Mouse (Mus musculus) erythroblast, embryonic 14.5 days (primary cell): ENCODE results near the gene Fbxo40. TPM values are rescaled to one million over a fixed set of nuclear protein-coding genes. Genes with fewer than 3 reads are reported as not detected.

ENCODE experiments used
- H3K27me3 ChIP-seq: 2 replicates; pipeline ENCODE4 v1.6.1; 2012; ENCODE audit warnings: inconsistent platforms; ENCODE audit not compliant: control insufficient read depth
- H3K36me3 ChIP-seq: 2 replicates; pipeline ENCODE4 v1.6.1; 2012; ENCODE audit warnings: mild to moderate bottlenecking, inconsistent platforms; ENCODE audit not compliant: control insufficient read depth
- H3K4me1 ChIP-seq: 2 replicates; pipeline ENCODE4 v1.6.1; 2012; ENCODE audit warnings: inconsistent platforms; ENCODE audit not compliant: control insufficient read depth
- H3K4me3 ChIP-seq: replicated peaks from 2 replicates; pipeline ENCODE3; 2012; ENCODE audit warnings: moderate library complexity, mild to moderate bottlenecking, inconsistent platforms
- H3K9me3 ChIP-seq: 2 replicates; pipeline ENCODE4 v1.6.1; 2012; ENCODE audit warnings: low read length, inconsistent platforms, mixed read lengths; ENCODE audit not compliant: control insufficient read depth
- GATA1 ChIP-seq: IDR thresholded peaks from 2 replicates; pipeline ENCODE4 v1.6.1; 2012; ENCODE audit warnings: low read length, inconsistent platforms, mixed read lengths
- TAL1 ChIP-seq: IDR thresholded peaks from 3 replicates; pipeline ENCODE4 v1.6.1; 2012; ENCODE audit warnings: low read length, inconsistent platforms, mixed read lengths
- polyA plus RNA-seq: library from polyadenylated mRNA; stranded (reverse); fragments of >175 nt; gene quantifications from 2 replicates; pipeline ENCODE4 v1.2.3, GENCODE M21; 2012

Gene Fbxo40
- polyA plus RNA-seq, 1 experiment = not detected

DNA sequence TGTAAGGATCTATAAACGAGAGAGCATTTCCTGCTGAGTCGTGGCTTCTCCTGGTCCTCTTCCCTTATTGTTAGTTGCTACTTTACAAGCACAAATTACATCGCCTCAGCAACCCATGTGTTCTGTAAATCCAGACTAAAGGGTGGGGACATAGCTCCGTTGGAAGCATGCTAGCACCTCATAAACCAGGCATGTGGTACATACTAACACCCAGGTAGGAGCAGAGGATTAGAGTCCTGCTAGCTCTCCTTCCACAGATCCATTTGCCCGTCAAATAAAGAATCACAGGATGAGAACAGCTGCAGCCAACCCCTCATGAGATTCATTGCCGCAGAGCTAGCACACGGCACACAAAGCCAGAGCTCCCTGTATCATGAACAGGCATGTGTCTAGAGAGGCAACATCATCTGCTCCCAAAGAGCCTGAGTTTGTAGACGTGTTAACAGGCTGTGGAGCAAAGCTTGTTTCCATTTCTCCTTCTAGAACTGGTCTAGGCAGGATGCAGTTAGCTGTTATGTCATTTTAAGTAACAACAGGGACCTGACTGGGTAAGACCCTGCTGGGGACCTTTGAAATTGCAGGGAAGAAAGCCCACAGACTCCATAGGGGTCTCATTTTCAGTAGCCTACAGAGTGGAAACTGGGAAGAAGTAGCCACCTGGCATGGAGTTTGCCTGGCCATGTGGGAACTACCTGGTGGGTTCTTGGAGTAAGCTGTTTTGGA, 40.5 kb downstream of the Fbxo40 start:
- no peaks in the 10 kb centered on the region for H3K4me1 ChIP-seq
- H3K36me3 ChIP-seq = no peaks in the 10 kb centered on the region
- no peaks in the 10 kb centered on the region for H3K9me3 ChIP-seq
- H3K4me3 ChIP-seq = no peak overlapping the region
- TF ChIP-seq GATA1 (no peak), TAL1 (no peak)
- H3K27me3 ChIP-seq = no peaks in the 10 kb centered on the region

- Histone ChIP-seq H3K4me1 (no peaks in the 10 kb centered on the region), H3K9me3 (no peaks in the 10 kb centered on the region), H3K36me3 (no peaks in the 10 kb centered on the region), H3K27me3 (no peaks in the 10 kb centered on the region), H3K4me3 (no peak overlapping the region)
- TF ChIP-seq GATA1 = no peak
These were observed 42.5 kb downstream of the Fbxo40 start for GRCm38 (mm10) chr16:36947646-36948197.

DNA sequence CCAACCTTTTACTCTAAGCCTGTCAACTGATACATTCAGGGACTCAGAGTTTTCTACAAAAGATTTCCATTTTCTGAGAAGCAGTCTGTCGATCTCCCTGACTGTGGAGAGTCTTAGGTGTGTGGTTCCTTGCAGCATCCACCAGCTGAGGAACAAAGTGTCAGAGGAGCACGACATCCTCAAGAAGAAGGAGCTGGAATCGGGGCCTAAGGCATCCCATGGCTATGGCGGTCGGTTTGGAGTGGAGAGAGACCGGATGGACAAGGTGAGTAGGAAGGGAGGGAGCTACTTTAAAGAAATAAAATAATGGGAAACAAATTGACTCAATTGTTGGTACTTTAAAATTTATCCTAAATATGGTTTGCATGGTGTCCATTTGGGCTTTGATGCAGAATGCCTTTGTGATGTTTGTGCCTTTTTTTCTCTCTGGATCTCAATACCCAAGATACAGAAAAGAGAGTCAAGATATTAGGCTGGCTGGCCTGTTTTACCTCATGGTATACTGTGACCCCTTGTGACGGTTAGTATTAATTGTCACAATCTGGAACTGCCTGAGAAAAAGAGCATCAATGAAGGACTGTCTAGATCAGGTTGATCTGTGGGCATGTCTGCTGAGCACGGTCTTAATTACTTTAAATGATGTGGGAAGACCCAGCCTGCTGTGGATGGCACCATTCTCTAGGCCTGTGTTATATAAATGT, 43.7 kb downstream of the Fbxo40 start:
- Histone ChIP-seq H3K4me3 (no peak overlapping the region), H3K9me3 (no peaks in the 10 kb centered on the region), H3K36me3 (no peaks in the 10 kb centered on the region), H3K4me1 (no peaks in the 10 kb centered on the region), H3K27me3 (no peaks in the 10 kb centered on the region)
- TF ChIP-seq GATA1 (no peak), TAL1 (no peak)

GRCm38 (mm10) chr16:36944895-36945424, 45.3 kb downstream of the Fbxo40 start:
- no peak overlapping the region for H3K4me3 ChIP-seq
- TF ChIP-seq GATA1 (no peak), TAL1 (no peak)
- no peaks in the 10 kb centered on the region for H3K4me1 ChIP-seq
- H3K9me3 ChIP-seq = no peaks in the 10 kb centered on the region
- H3K36me3 ChIP-seq = no peaks in the 10 kb centered on the region
- no peaks in the 10 kb centered on the region for H3K27me3 ChIP-seq

DNA sequence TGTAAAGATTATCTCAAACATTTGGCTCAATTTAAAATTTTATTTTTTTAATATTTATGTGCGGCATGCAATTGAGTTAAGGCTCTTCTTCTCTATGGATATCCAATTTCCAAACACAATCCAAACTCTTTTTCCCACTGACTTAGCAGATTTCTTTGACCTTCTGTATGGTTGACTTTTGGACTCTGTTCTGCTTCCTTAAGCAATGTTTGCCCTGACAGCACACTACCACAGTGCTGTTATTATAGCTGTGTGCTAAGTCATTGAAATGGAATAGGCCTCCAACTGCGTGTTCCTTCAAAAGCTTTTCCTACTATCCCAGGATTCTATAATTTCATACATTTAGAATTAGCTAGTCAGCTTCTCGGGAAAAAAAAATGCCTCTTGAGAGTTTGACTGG, 46.7 kb downstream of the Fbxo40 start:
- Histone ChIP-seq H3K4me3 (no peak overlapping the region), H3K36me3 (no peaks in the 10 kb centered on the region), H3K27me3 (no peaks in the 10 kb centered on the region), H3K4me1 (no peaks in the 10 kb centered on the region), H3K9me3 (no peaks in the 10 kb centered on the region)
- TF ChIP-seq GATA1 = no peak

GRCm38 (mm10) chr16:36941895-36942294, 48.4 kb downstream of the Fbxo40 start:
- TF ChIP-seq TAL1 (no peak), GATA1 (no peak)
- Histone ChIP-seq H3K4me3 (no peak overlapping the region), H3K9me3 (no peaks in the 10 kb centered on the region), H3K4me1 (no peaks in the 10 kb centered on the region), H3K27me3 (no peaks in the 10 kb centered on the region), H3K36me3 (no peaks in the 10 kb centered on the region)

DNA sequence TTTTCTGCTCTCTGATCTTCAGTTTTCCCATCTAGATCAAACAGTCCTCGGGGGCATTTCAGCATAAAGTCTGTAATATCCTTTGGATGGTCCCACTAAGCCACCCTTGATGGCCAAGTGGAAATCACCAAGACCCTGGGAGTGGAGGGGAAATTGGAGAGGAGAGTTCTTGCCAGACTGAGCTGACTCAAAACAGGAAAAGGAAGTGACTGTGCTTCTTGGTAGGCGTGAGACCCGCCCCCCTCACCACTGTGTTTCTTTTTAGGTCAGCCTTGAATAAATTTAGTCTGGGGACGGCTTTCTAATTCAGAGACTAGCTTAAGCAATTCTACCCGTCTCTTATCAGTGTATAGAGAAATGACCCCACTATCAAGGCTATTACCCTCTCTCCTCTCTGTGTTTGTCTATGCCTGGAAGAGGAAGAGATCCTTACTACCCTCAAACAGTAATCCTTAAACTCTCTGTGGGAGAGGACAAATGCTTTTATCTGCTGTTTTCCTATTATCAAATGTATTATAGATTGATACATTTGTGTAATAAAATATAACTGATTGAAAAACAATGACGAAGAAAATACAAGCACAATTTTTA, 49.0 kb downstream of the Fbxo40 start:
- Histone ChIP-seq H3K4me1 (no peaks in the 10 kb centered on the region; the same call in 1 of the 2 replicates), H3K36me3 (no peaks in the 10 kb centered on the region), H3K4me3 (no peak overlapping the region), H3K27me3 (no peaks in the 10 kb centered on the region), H3K9me3 (no peaks in the 10 kb centered on the region)
- TF ChIP-seq GATA1 = no peak
- no peak for TF ChIP-seq TAL1

DNA sequence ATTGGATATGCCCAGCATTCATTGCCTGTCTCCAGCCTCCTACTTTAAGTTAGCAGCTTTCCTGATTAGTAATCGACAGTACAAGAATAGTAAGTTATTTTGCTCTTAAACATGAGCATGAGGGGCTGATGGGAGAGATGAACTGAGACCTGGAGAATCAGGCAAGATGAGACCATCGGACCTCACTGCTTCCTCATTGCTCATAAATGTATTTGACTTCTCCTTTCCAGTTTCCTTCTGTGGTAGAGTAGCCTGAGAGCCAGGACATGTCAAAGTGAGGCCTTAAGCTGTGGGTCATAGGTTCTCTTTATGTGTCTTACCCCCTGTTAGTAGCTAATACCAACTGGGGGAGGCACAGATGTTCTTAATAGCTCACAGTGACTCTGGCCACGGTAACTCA, 54.5 kb downstream of the Fbxo40 start:
- Histone ChIP-seq H3K27me3 (no peaks in the 10 kb centered on the region), H3K9me3 (no peaks in the 10 kb centered on the region), H3K36me3 (peaks cover 26% of the 10 kb centered on the region), H3K4me3 (no peak overlapping the region), H3K4me1 (peaks cover 14% of the 10 kb centered on the region)
- TF ChIP-seq TAL1 (no peak), GATA1 (no peak)

GRCm38 (mm10) chr16:36934841-36935620, 55.2 kb downstream of the Fbxo40 start, which contains the start of gene Hcls1:
Gene Hcls1, plus strand, starts transcription at chr16:36934983.
- H3K27me3 ChIP-seq = no peaks in the 10 kb centered on the region
- peaks cover 34% of the 10 kb centered on the region for H3K36me3 ChIP-seq
- peaks cover 15% of the 10 kb centered on the region for H3K4me1 ChIP-seq
- H3K4me3 ChIP-seq = peak within 1 kb of the TSS; percentile 39
- H3K9me3 ChIP-seq = no peaks in the 10 kb centered on the region
- TF ChIP-seq TAL1 = no peak
- no peak for TF ChIP-seq GATA1
